Mouse (Mus musculus) embryonic fibroblast, embryonic 13.5 days (primary cell): ENCODE results near the gene Gm10318. TPM values are rescaled to one million over a fixed set of nuclear protein-coding genes. Genes with fewer than 3 reads are reported as not detected.

Experiments
- H3K27ac ChIP-seq: 2 replicates; pipeline ENCODE4 v1.5.1; 2012; ENCODE audit warnings: low read length, control low read depth, inconsistent platforms; ENCODE audit not compliant: insufficient read depth
- H3K4me1 ChIP-seq: 2 replicates; pipeline ENCODE4 v1.6.1; 2011; ENCODE audit warnings: low read length; ENCODE audit not compliant: control insufficient read depth, insufficient read depth
- H3K4me3 ChIP-seq: 2 replicates; pipeline ENCODE4 v1.5.1; 2011; ENCODE audit warnings: mild to moderate bottlenecking, control low read depth, low read length; ENCODE audit not compliant: insufficient read depth
- CTCF ChIP-seq: IDR thresholded peaks from 2 replicates; pipeline ENCODE4 v1.5.1; 2011; ENCODE audit warnings: mild to moderate bottlenecking, control low read depth, low read length, moderate library complexity, borderline replicate concordance; ENCODE audit not compliant: insufficient read depth
- POLR2A ChIP-seq: IDR thresholded peaks from 2 replicates; pipeline ENCODE4 v1.6.1; 2011; ENCODE audit warnings: low read depth, mild to moderate bottlenecking, control low read depth, low read length, moderate library complexity
- polyA plus RNA-seq: library from polyadenylated mRNA; stranded (reverse); fragments of >200 nt; gene quantifications from 2 replicates; pipeline ENCODE4 v1.2.4, GENCODE M21; 2011; ENCODE audit warnings: low read depth; ENCODE audit not compliant: missing spikeins, insufficient read length

Gm10318 gene
- polyA plus RNA-seq, 1 experiment = not detected

GRCm38 (mm10) chr10:77846961-77847360 is 5.7 kb upstream of the Gm10318 start:
- no peaks in the 10 kb centered on the region for H3K4me1 ChIP-seq
- H3K4me3 ChIP-seq = no peak overlapping the region
- TF ChIP-seq POLR2A (no peak), CTCF (no peak)
- no peak overlapping the region for H3K27ac ChIP-seq

GRCm38 (mm10) chr10:77847538-77847937 is 5.1 kb upstream of the Gm10318 start:
- Histone ChIP-seq H3K27ac (no peak overlapping the region), H3K4me1 (no peaks in the 10 kb centered on the region), H3K4me3 (no peak overlapping the region)
- no peak for TF ChIP-seq CTCF

DNA sequence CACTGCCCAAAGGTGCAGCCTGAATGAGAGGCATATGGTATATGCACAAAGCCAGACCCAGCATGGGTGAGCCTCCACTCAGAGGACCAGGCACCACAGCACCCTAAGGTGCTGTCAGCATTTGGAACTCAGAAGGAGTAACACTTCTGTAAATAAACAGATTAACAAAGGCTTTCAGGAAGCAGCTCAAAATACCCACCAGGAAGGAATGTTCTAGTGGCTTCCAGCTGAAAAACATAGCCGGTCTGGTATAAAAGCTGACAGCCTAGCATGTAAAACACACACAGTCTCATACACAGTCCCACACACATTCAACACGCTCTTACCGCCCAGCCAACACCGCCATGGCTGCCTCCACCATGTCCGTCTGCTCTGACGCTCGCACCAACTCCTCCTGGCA is 9.0 kb downstream of the Gm10318 start, which contains the start of gene Gm3285:
Gene Gm3285, plus strand, starts transcription at position 301 of the 400 bp plus-strand sequence.
- H3K4me1 ChIP-seq = no peaks in the 10 kb centered on the region
- H3K27ac ChIP-seq = no peak within 1 kb of the TSS
- TF ChIP-seq POLR2A = no peak
- TF ChIP-seq CTCF = no peak
- H3K4me3 ChIP-seq = no peak within 1 kb of the TSS

DNA sequence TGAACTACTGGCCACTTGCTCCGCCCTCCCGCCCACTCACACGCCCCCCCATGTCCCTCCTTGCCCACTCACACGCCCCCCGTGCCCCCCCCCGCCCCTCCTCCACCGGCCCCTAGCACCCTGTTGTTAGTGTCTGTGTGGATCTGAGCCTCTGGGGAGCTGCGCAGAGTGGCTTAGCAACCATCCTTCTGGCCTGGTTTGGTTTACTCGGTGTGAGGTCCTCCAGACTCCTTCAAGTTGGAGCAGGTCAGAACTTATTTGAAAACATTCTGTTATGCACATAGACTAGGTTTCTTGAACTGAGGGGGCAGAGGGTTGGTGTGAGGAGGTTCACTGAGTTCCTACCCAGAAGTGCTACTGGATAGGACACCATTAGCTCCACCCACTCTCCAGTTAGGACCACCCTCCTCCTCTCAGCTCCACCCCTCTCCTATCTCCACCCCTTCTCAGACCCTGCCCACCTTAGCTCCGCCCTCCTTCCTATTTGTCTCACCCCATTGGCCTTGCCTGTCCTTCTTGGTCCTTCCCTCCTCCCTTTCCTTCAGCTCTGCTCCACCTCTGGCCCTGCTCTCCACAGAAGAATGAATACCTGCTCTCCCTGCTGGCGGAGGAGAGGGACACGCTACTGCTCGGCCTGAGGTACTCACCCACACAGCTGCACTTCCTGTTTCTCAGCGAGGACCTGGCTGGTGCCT is 11.6 kb downstream of the Gm10318 start:
- Histone ChIP-seq H3K4me3 (no peak overlapping the region), H3K27ac (no peak overlapping the region), H3K4me1 (no peaks in the 10 kb centered on the region)
- TF ChIP-seq CTCF (no peak), POLR2A (no peak)

DNA sequence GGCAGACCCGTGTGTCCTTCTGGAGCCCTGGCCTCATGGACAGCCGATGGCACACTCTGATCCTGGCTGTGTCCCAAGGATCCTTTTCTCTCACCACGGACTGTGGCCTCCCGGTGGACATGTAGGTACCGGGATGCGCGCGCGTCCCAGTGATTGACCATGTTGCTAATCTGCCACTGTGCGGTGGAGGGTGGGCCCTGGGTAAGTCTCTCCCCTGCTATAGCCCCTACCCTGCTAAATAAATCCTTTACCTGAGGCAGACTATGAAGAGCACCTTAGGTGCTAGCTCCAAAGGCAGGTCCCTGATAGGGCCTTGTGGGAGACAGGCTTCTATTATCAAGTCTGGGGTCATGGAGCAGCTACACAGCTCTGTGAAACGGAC is 12.1 kb downstream of the Gm10318 start:
- Histone ChIP-seq H3K27ac (no peak overlapping the region), H3K4me1 (no peaks in the 10 kb centered on the region), H3K4me3 (no peak overlapping the region)
- no peak for TF ChIP-seq CTCF
- no peak for TF ChIP-seq POLR2A

- Histone ChIP-seq H3K27ac (no peak overlapping the region), H3K4me1 (no peaks in the 10 kb centered on the region), H3K4me3 (no peak overlapping the region)
- no peak for TF ChIP-seq CTCF
- TF ChIP-seq POLR2A = no peak
These were observed 14.9 kb downstream of the Gm10318 start for GRCm38 (mm10) chr10:77867546-77867945.

DNA sequence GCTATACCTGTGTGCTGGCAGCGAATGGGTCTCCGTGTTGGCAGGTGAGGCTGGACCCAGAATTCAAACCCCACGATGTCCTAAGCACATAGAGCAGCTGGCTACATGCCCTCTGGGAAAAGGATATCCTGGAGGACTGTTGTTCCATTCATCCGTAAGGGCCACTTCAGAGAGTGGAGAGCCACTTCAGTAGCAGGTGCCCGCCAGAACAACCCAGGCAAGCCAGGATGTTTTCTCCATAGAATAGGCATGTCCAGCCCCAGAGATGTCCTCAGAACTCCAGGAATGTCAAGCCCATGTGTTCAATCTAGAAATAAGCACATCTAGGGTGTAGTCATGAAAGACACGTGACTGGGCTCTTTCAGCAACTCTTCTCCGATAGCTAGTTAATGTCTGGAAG is 17.0 kb downstream of the Gm10318 start:
- no peak overlapping the region for H3K4me3 ChIP-seq
- TF ChIP-seq POLR2A = no peak
- TF ChIP-seq CTCF = no peak

DNA sequence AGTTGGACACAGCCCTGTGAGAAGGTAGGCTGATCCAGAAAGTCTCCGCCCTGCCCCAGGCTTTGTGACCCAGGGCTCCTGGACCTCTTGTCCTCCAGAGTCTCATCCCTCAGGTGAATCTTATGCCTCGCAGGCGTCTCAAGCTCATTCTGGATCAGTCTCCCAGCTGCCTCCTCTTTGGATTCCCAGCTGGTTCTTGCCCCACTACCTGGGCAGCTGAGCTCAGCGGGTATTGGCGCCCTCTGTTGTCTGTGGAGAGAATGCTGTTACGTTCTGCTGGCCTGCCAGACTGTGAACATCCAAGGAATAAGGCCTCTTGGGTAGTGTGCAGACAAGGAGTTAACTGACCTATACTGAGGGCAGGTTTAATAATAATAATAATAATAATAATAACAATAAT is 26.3 kb downstream of the Gm10318 start:
- no peak overlapping the region for H3K27ac ChIP-seq
- no peak overlapping the region for H3K4me3 ChIP-seq
- TF ChIP-seq CTCF = peak; percentile 33; the same call in 1 of the 2 replicates
- TF ChIP-seq POLR2A = no peak
- H3K4me1 ChIP-seq = no peaks in the 10 kb centered on the region

More for the DNA sequence above, 17.0 kb downstream of the Gm10318 start:
- no peaks in the 10 kb centered on the region for H3K4me1 ChIP-seq
- H3K27ac ChIP-seq = no peak overlapping the region

GRCm38 (mm10) chr10:77880305-77880704 is 27.6 kb downstream of the Gm10318 start:
- TF ChIP-seq POLR2A = no peak
- no peak for TF ChIP-seq CTCF
- Histone ChIP-seq H3K4me1 (no peaks in the 10 kb centered on the region), H3K27ac (no peak overlapping the region), H3K4me3 (no peak overlapping the region)

- H3K27ac ChIP-seq = no peak overlapping the region
- no peaks in the 10 kb centered on the region for H3K4me1 ChIP-seq
- no peak for TF ChIP-seq POLR2A
- TF ChIP-seq CTCF = no peak
- no peak overlapping the region for H3K4me3 ChIP-seq
These were observed 29.9 kb downstream of the Gm10318 start for GRCm38 (mm10) chr10:77882553-77882952.
